Mouse (Mus musculus) ES-E14 (cell line): ENCODE data around the gene Slc22a3. TPM values are rescaled to one million over a fixed set of nuclear protein-coding genes. Genes with fewer than 3 reads are reported as not detected.
A peak's percentile ranks its signal among the peaks of the same experiment; 100 is the strongest.

Experiments used
- DNase-seq: peaks from one replicate; pipeline ENCODE4 v3.0.0-alpha.2; 2013; ENCODE audit warnings: low read depth, low spot score
- H3K27ac ChIP-seq: 2 replicates; pipeline ENCODE4 v1.5.1; 2012; ENCODE audit warnings: low read depth, mild to moderate bottlenecking, low read length, moderate library complexity, mixed read lengths; ENCODE audit not compliant: poor library complexity, insufficient read depth, severe bottlenecking
- H3K36me3 ChIP-seq: 2 replicates; pipeline ENCODE4 v1.6.1; 2012; ENCODE audit warnings: mild to moderate bottlenecking, low read length, moderate library complexity, mixed read lengths; ENCODE audit not compliant: control insufficient read depth, poor library complexity, insufficient read depth, severe bottlenecking
- H3K4me1 ChIP-seq, 2 experiments: fragments of 150-350 bp in 1 of 2; sonication (generic) in 1 of 2; 2 replicates each; pipeline ENCODE4 v1.6.1; 2012; ENCODE audit warnings: low read length in 2 of 2, mild to moderate bottlenecking in 1 of 2, mixed read lengths in 1 of 2; ENCODE audit not compliant: control insufficient read depth in 2 of 2, insufficient read depth in 2 of 2, poor library complexity in 1 of 2
- H3K4me3 ChIP-seq, 2 experiments: fragments of 150-350 bp in 1 of 2; sonication (generic) in 1 of 2; 2 replicates each; pipeline ENCODE4 v1.5.1; 2012; ENCODE audit warnings: low read length in 2 of 2, low read depth in 1 of 2, mild to moderate bottlenecking in 1 of 2, mixed read lengths in 1 of 2; ENCODE audit not compliant: insufficient read depth in 1 of 2, poor library complexity in 1 of 2, severe bottlenecking in 1 of 2
- H3K9ac ChIP-seq: 2 replicates; pipeline ENCODE4 v1.6.1; 2012; ENCODE audit warnings: low read depth, mild to moderate bottlenecking, low read length, mixed read lengths; ENCODE audit not compliant: poor library complexity, insufficient read depth, severe bottlenecking
- H3K9me3 ChIP-seq: fragments of 150-350 bp; sonication (generic); 2 replicates; pipeline ENCODE4 v1.6.1; 2012; ENCODE audit warnings: low read depth, mild to moderate bottlenecking, low read length; ENCODE audit not compliant: control insufficient read depth, insufficient read depth
- CHD2 ChIP-seq: IDR thresholded peaks from 2 replicates; pipeline ENCODE4 v1.6.1; 2014; ENCODE audit warnings: mild to moderate bottlenecking, low read depth, low read length, inconsistent platforms
- HCFC1 ChIP-seq: IDR thresholded peaks from 2 replicates; pipeline ENCODE4 v1.6.1; 2012; ENCODE audit warnings: low read length, inconsistent platforms, borderline replicate concordance; ENCODE audit not compliant: insufficient read depth
- MAFK ChIP-seq: IDR thresholded peaks from 2 replicates; pipeline ENCODE4 v1.6.1; 2014; ENCODE audit warnings: mild to moderate bottlenecking, low read depth, low read length, inconsistent platforms; ENCODE audit not compliant: insufficient read depth
- ZC3H11A ChIP-seq: IDR thresholded peaks from 2 replicates; pipeline ENCODE4 v1.6.1; 2012; ENCODE audit warnings: low read depth, mild to moderate bottlenecking, inconsistent platforms, low read length, borderline replicate concordance
- ZNF384 ChIP-seq: IDR thresholded peaks from 2 replicates; pipeline ENCODE4 v1.6.1; 2012; ENCODE audit warnings: low read depth, low read length, inconsistent platforms
- in situ Hi-C, 2 experiments: fragments of 600-800 bp; cut with MboI; formaldehyde crosslinking; loops; one replicate each; pipeline ENCODE4 v1.15.1; 2025; ENCODE audit warnings: low sequenced_read_pairs in 2 of 2, inconsistent platforms in 1 of 2; ENCODE audit not compliant: unreplicated experiment in 2 of 2
- total RNA-seq: library from RNA; depleted of rRNA; stranded (reverse); fragments of 300-350 nt; gene quantifications from 2 replicates; pipeline ENCODE4 v1.2.3, GENCODE M21; 2012

The Slc22a3 gene
- total RNA-seq, 1 experiment: 0.22 TPM

- TF ChIP-seq CHD2 (no peak), MAFK (no peak), ZC3H11A (no peak), ZNF384 (no peak), HCFC1 (no peak)
- H3K4me3 ChIP-seq: no peak overlapping the region
- no peaks in the 10 kb centered on the region for H3K36me3 ChIP-seq
- no peaks in the 10 kb centered on the region for H3K4me1 ChIP-seq
- no peak overlapping the region for H3K9ac ChIP-seq
- in situ Hi-C loops: loop anchor here in 1 of 2 experiments (10.0 kb wide), 1 partner anchor 395 kb away; no protein-coding TSS in a partner anchor
- H3K27ac ChIP-seq: no peak overlapping the region
- DNase-seq: no peak
- no peaks in the 10 kb centered on the region for H3K9me3 ChIP-seq
Measured at GRCm38 (mm10) chr17:12419491-12420079, 87.9 kb downstream of the Slc22a3 start.

DNA sequence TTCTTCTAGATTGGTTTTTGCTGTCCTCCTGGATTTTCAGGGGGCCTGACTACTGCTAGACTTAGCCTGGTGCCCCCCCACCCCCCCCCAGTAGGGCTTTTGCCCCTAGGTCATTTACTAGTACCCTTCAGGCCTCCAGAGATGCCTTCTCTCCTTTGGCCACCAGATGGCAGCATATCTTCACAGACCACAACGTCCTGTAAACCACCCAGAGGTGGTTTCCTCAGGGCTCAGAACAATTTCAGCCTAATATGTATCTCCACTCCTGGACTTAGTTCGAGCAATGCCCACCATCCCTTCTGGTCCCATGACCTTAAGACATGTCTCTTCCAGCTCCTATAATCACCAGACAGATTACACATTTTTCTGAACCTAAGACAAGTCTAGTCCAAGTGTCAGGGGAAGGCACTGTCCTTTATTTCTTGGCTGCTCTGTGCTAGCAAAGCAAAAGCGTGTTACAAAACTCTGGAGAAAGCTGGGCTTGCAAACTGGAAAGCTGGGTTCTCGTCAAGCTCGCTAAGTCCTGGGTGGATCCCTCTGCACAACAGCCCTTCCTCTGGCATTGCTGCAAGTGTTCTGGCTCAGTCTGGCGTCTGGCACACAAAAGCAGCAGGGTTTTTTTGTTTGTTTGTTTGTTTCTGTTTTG is 91.1 kb downstream of the Slc22a3 start:
- Histone ChIP-seq H3K36me3 (no peaks in the 10 kb centered on the region), H3K27ac (no peak overlapping the region), H3K4me3 (no peak overlapping the region), H3K4me1 (no peaks in the 10 kb centered on the region), H3K9ac (no peak overlapping the region), H3K9me3 (no peaks in the 10 kb centered on the region)
- TF ChIP-seq ZC3H11A: peak; percentile 74; the same call in 1 of the 2 replicates
- TF ChIP-seq ZNF384: no peak
- in situ Hi-C loops: loop anchor here in 1 of 2 experiments (10.0 kb wide), 1 partner anchor 398 kb away; no protein-coding TSS in a partner anchor
- DNase-seq: peak; percentile 61

- no peaks in the 10 kb centered on the region for H3K4me1 ChIP-seq
- DNase-seq: no peak
- TF ChIP-seq ZC3H11A: no peak
- TF ChIP-seq CHD2: no peak
- no peak for TF ChIP-seq HCFC1
- TF ChIP-seq MAFK: no peak
- no peak for TF ChIP-seq ZNF384
- in situ Hi-C loops: loop anchor here in 1 of 2 experiments (10.0 kb wide), 1 partner anchor 399 kb away; no protein-coding TSS in a partner anchor
- no peak overlapping the region for H3K4me3 ChIP-seq
- no peak overlapping the region for H3K9ac ChIP-seq
- no peaks in the 10 kb centered on the region for H3K36me3 ChIP-seq
- no peaks in the 10 kb centered on the region for H3K9me3 ChIP-seq
- no peak overlapping the region for H3K27ac ChIP-seq
Measured at GRCm38 (mm10) chr17:12415741-12416140, 91.8 kb downstream of the Slc22a3 start.

GRCm38 (mm10) chr17:12415031-12415735 is 92.3 kb downstream of the Slc22a3 start:
- TF ChIP-seq HCFC1 (no peak), MAFK (no peak), CHD2 (no peak), ZNF384 (no peak), ZC3H11A (no peak)
- H3K4me1 ChIP-seq: no peaks in the 10 kb centered on the region
- no peaks in the 10 kb centered on the region for H3K36me3 ChIP-seq
- H3K4me3 ChIP-seq: no peak overlapping the region
- in situ Hi-C loops: loop anchor here in 1 of 2 experiments (10.0 kb wide), 1 partner anchor 400 kb away; no protein-coding TSS in a partner anchor
- DNase-seq: no peak
- no peak overlapping the region for H3K9ac ChIP-seq
- H3K9me3 ChIP-seq: no peaks in the 10 kb centered on the region
- no peak overlapping the region for H3K27ac ChIP-seq
